Mouse (Mus musculus): ENCODE results near the gene C2cd3.

C2cd3 gene

GRCm38 (mm10) chr7:100500276-100500977 is 128.4 kb downstream of the C2cd3 start:
- DNase-seq = no peak

- DNase-seq = no peak
Observed at GRCm38 (mm10) chr7:100501027-100501843, 129.2 kb downstream of the C2cd3 start.

GRCm38 (mm10) chr7:100501844-100502373 is 129.9 kb downstream of the C2cd3 start:
- DNase-seq = no peak

DNA sequence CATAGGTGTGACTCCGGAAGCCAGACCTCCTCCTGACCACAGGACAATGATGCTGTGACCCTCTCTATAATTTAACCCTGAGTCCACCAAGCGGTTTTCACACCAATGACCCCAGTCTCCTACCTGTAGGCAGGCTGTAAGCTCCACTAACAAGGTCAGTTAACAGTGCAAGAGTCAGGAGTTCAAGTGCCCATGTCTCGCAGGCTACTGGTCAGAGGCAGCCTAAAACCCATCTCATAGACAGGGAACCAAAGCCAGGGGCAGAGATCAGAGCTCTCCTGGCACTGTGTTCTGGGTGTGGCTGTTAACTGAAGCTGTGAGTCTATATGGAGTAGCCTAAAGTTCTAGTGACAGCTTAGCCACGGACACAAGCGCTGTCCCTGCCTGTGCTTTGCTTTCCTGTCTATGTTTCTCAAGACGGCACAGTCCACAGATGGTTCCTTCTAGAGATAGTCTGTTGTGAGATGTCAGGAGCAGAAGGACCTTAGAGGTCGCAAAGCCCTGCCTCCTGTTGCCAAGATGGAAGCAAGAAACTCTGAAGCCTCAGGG is 130.4 kb downstream of the C2cd3 start:
- DNase-seq = no peak

- no peak for DNase-seq
Observed at GRCm38 (mm10) chr7:100503076-100503475, 131.0 kb downstream of the C2cd3 start.

GRCm38 (mm10) chr7:100504740-100505487 is 132.9 kb downstream of the C2cd3 start:
- DNase-seq = no peak

DNA sequence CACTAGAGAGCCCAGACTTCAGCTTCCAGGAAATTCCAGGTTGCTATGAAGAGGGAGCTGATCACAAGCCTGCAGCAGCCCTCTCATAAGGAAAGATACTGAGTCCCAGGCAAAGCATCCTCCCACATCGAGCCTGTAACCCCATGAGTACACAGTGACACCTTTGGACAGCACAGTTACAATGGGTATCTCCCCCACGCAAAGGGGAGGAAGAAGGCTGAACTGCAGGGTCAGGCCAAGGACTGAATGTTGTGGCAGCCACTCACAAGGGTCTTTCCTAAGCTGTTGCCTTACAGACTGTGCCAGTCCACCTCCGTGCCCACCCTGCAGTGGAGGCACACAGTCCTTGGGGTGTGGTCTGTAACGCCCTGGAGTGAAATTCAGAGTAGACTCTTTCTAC is 134.5 kb downstream of the C2cd3 start:
- no peak for DNase-seq

- DNase-seq = no peak
Observed at GRCm38 (mm10) chr7:100508670-100509069, 136.6 kb downstream of the C2cd3 start.

DNA sequence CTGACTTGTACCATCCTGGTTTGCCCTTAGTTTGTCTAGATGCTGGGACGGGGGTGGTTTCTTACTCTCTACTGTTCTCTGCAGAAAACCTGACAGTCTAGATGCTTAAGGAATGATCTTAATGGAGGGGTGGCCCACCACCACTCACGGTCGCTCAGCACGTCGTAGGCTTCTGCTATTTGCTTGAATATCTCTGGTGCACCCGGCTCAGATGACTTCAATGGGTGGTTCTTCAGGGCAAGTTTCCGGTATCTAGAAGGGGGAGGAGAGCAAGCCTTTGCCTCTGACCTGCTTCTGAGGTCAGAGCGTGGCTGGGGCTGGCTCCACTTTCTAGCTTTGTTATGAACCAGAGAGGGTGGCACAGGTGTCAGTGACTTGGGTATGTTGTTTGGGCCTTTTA is 139.6 kb downstream of the C2cd3 start:
- no peak for DNase-seq

- no peak for DNase-seq
Observed at GRCm38 (mm10) chr7:100514573-100514972, 142.5 kb downstream of the C2cd3 start, which contains the start of gene Dnajb13. Gene Dnajb13 (minus strand): TSS chr7:100514960.
